Mouse (Mus musculus): Measurements from ENCODE around the gene Tbc1d13. TPM values are rescaled to one million over a fixed set of nuclear protein-coding genes. Genes with fewer than 3 reads are reported as not detected.
A peak's percentile ranks its signal among the peaks of the same experiment; 100 is the strongest.

The Tbc1d13 gene
- 11.0 and 14.1 TPM in 2 replicates for polyA plus RNA-seq (2014; fragmentation: Nextera tagmentation; extraction: Ambion mirVana)

GRCm38 (mm10) chr2:30133613-30134377 is at the start of gene Tbc1d13:
TSS of gene Tbc1d13 (plus strand) at chr2:30133746.
- Histone ChIP-seq H3K9ac (replicated peaks; ENCODE audit: low read length) (peak within 1 kb of the TSS; percentile 82), H3K4me1 (ENCODE audit: control insufficient read depth, insufficient read depth, low read length) (no peaks in the 10 kb centered on the region), H3K4me3 (ENCODE audit: low read depth, low read length) (peak within 1 kb of the TSS; percentile 83), H3K36me3 (replicated peaks; ENCODE audit: control insufficient read depth, insufficient read depth, low read depth, low read length) (no peaks in the 10 kb centered on the region; the same call in 1 of the 2 replicates), H3K9me3 (replicated peaks; ENCODE audit: control insufficient read depth, low read length) (no peaks in the 10 kb centered on the region), H3K4me2 (ENCODE audit: low read depth, low read length) (peak within 1 kb of the TSS; percentile 90), H3K27ac (replicated peaks; ENCODE audit: low read depth, low read length) (peak within 1 kb of the TSS; percentile 67), H3K27me3 (ENCODE audit: control insufficient read depth, insufficient read depth, low read length) (no peaks in the 10 kb centered on the region)
- DNase-seq (ENCODE audit: low spot score) = peak; percentile 96
- WGBS = 1% methylated on average over 39 of the region's 46 CpGs
- ATAC-seq (replicated peaks; ENCODE audit: insufficient number of reproducible peaks, low FRiP score, low TSS enrichment, low read depth) = peak; percentile 89

GRCm38 (mm10) chr2:30084113-30084512 is 49.4 kb upstream of the Tbc1d13 start:
- H3K36me3 ChIP-seq (replicated peaks; ENCODE audit: control insufficient read depth, insufficient read depth, low read depth, low read length) = no peaks in the 10 kb centered on the region

GRCm38 (mm10) chr2:30084632-30085031 is 48.9 kb upstream of the Tbc1d13 start:
- DNase-seq (ENCODE audit: low spot score) = peak; percentile 38
- WGBS = 6% methylated on average over 12 of the region's 12 CpGs

More at GRCm38 (mm10) chr2:30084113-30084512, 49.4 kb upstream of the Tbc1d13 start:
- ATAC-seq (replicated peaks; ENCODE audit: insufficient number of reproducible peaks, low FRiP score, low TSS enrichment, low read depth) (no peak), DNase-seq (ENCODE audit: low spot score) (no peak)
- no peaks in the 10 kb centered on the region for H3K9me3 ChIP-seq (replicated peaks; ENCODE audit: control insufficient read depth, low read length)
- no peak overlapping the region for H3K9ac ChIP-seq (replicated peaks; ENCODE audit: low read length)
- no peaks in the 10 kb centered on the region for H3K4me1 ChIP-seq (ENCODE audit: control insufficient read depth, insufficient read depth, low read length)
- no peak overlapping the region for H3K4me3 ChIP-seq (ENCODE audit: low read depth, low read length)
- 59% methylated on average over 5 of the region's 5 CpGs for WGBS
- no peak overlapping the region for H3K27ac ChIP-seq (replicated peaks; ENCODE audit: low read depth, low read length)
- no peak overlapping the region for H3K4me2 ChIP-seq (ENCODE audit: low read depth, low read length)
- no peaks in the 10 kb centered on the region for H3K27me3 ChIP-seq (ENCODE audit: control insufficient read depth, insufficient read depth, low read length)

GRCm38 (mm10) chr2:30087310-30087709 is 46.2 kb upstream of the Tbc1d13 start:
- no peak overlapping the region for H3K9ac ChIP-seq (replicated peaks; ENCODE audit: low read length)
- WGBS = 92% methylated on average over 4 of the region's 4 CpGs
- ATAC-seq (replicated peaks; ENCODE audit: insufficient number of reproducible peaks, low FRiP score, low TSS enrichment, low read depth) (no peak), DNase-seq (ENCODE audit: low spot score) (no peak)
- H3K27ac ChIP-seq (replicated peaks; ENCODE audit: low read depth, low read length) = no peak overlapping the region
- H3K27me3 ChIP-seq (ENCODE audit: control insufficient read depth, insufficient read depth, low read length) = no peaks in the 10 kb centered on the region
- no peaks in the 10 kb centered on the region for H3K4me1 ChIP-seq (ENCODE audit: control insufficient read depth, insufficient read depth, low read length)
- H3K36me3 ChIP-seq (replicated peaks; ENCODE audit: control insufficient read depth, insufficient read depth, low read depth, low read length) = no peaks in the 10 kb centered on the region; the same call in 1 of the 2 replicates
- H3K9me3 ChIP-seq (replicated peaks; ENCODE audit: control insufficient read depth, low read length) = no peaks in the 10 kb centered on the region
- H3K4me2 ChIP-seq (ENCODE audit: low read depth, low read length) = no peak overlapping the region
- no peak overlapping the region for H3K4me3 ChIP-seq (ENCODE audit: low read depth, low read length)

More at GRCm38 (mm10) chr2:30084632-30085031, 48.9 kb upstream of the Tbc1d13 start:
- Histone ChIP-seq H3K4me1 (ENCODE audit: control insufficient read depth, insufficient read depth, low read length) (no peaks in the 10 kb centered on the region), H3K4me3 (ENCODE audit: low read depth, low read length) (no peak overlapping the region), H3K27me3 (ENCODE audit: control insufficient read depth, insufficient read depth, low read length) (no peaks in the 10 kb centered on the region), H3K36me3 (replicated peaks; ENCODE audit: control insufficient read depth, insufficient read depth, low read depth, low read length) (no peaks in the 10 kb centered on the region), H3K4me2 (ENCODE audit: low read depth, low read length) (peak overlapping the region; percentile 28), H3K27ac (replicated peaks; ENCODE audit: low read depth, low read length) (no peak overlapping the region), H3K9ac (replicated peaks; ENCODE audit: low read length) (peak overlapping the region; percentile 34), H3K9me3 (replicated peaks; ENCODE audit: control insufficient read depth, low read length) (no peaks in the 10 kb centered on the region)
- ATAC-seq (replicated peaks; ENCODE audit: insufficient number of reproducible peaks, low FRiP score, low TSS enrichment, low read depth) = peak; percentile 60; the same call in 1 of the 2 replicates

GRCm38 (mm10) chr2:30091521-30091920 is 42.0 kb upstream of the Tbc1d13 start:
- Histone ChIP-seq H3K9ac (replicated peaks; ENCODE audit: low read length) (no peak overlapping the region), H3K9me3 (replicated peaks; ENCODE audit: control insufficient read depth, low read length) (no peaks in the 10 kb centered on the region), H3K4me2 (ENCODE audit: low read depth, low read length) (no peak overlapping the region), H3K4me3 (ENCODE audit: low read depth, low read length) (no peak overlapping the region), H3K27me3 (ENCODE audit: control insufficient read depth, insufficient read depth, low read length) (no peaks in the 10 kb centered on the region), H3K27ac (replicated peaks; ENCODE audit: low read depth, low read length) (no peak overlapping the region), H3K36me3 (replicated peaks; ENCODE audit: control insufficient read depth, insufficient read depth, low read depth, low read length) (no peaks in the 10 kb centered on the region; the same call in 1 of the 2 replicates), H3K4me1 (ENCODE audit: control insufficient read depth, insufficient read depth, low read length) (no peaks in the 10 kb centered on the region)
- no peak for DNase-seq (ENCODE audit: low spot score)
- ATAC-seq (replicated peaks; ENCODE audit: insufficient number of reproducible peaks, low FRiP score, low TSS enrichment, low read depth) = no peak
- WGBS = 97% methylated on average over 12 of the region's 12 CpGs

GRCm38 (mm10) chr2:30092280-30092918 is 41.1 kb upstream of the Tbc1d13 start:
- H3K9me3 ChIP-seq (replicated peaks; ENCODE audit: control insufficient read depth, low read length) = no peaks in the 10 kb centered on the region
- DNase-seq (ENCODE audit: low spot score) = no peak
- no peaks in the 10 kb centered on the region for H3K4me1 ChIP-seq (ENCODE audit: control insufficient read depth, insufficient read depth, low read length)
- peak overlapping the region; percentile 66; the same call in 1 of the 2 replicates for H3K4me2 ChIP-seq (ENCODE audit: low read depth, low read length)
- H3K36me3 ChIP-seq (replicated peaks; ENCODE audit: control insufficient read depth, insufficient read depth, low read depth, low read length) = no peaks in the 10 kb centered on the region; the same call in 1 of the 2 replicates
- H3K4me3 ChIP-seq (ENCODE audit: low read depth, low read length) = peak overlapping the region; percentile 70; the same call in 1 of the 2 replicates
- no peaks in the 10 kb centered on the region for H3K27me3 ChIP-seq (ENCODE audit: control insufficient read depth, insufficient read depth, low read length)
- no peak overlapping the region for H3K27ac ChIP-seq (replicated peaks; ENCODE audit: low read depth, low read length)
- WGBS = 48% methylated on average over 6 of the region's 6 CpGs
- 0 out of 2 replicates have a peak overlapping the region, but pooled peaks have one; percentile 68 for H3K9ac ChIP-seq (replicated peaks; ENCODE audit: low read length)
- no peak for ATAC-seq (replicated peaks; ENCODE audit: insufficient number of reproducible peaks, low FRiP score, low TSS enrichment, low read depth)

GRCm38 (mm10) chr2:30093471-30094207 is 39.9 kb upstream of the Tbc1d13 start, which contains the start of gene Zdhhc12:
TSS of gene Zdhhc12 (minus strand) at chr2:30093648.
- H3K27ac ChIP-seq (replicated peaks; ENCODE audit: low read depth, low read length) = 0 out of 2 replicates have a peak within 1 kb of the TSS, but pooled peaks have one; percentile 10
- peak within 1 kb of the TSS; percentile 68 for H3K9ac ChIP-seq (replicated peaks; ENCODE audit: low read length)
- H3K4me2 ChIP-seq (ENCODE audit: low read depth, low read length) = peak within 1 kb of the TSS; percentile 66
- H3K4me3 ChIP-seq (ENCODE audit: low read depth, low read length) = peak within 1 kb of the TSS; percentile 70
- no peaks in the 10 kb centered on the region; the same call in 1 of the 2 replicates for H3K36me3 ChIP-seq (replicated peaks; ENCODE audit: control insufficient read depth, insufficient read depth, low read depth, low read length)
- peak; percentile 90 for ATAC-seq (replicated peaks; ENCODE audit: insufficient number of reproducible peaks, low FRiP score, low TSS enrichment, low read depth)
- no peaks in the 10 kb centered on the region for H3K4me1 ChIP-seq (ENCODE audit: control insufficient read depth, insufficient read depth, low read length)
- no peaks in the 10 kb centered on the region for H3K9me3 ChIP-seq (replicated peaks; ENCODE audit: control insufficient read depth, low read length)
- under 1% methylated on average over 50 of the region's 51 CpGs for WGBS
- peak; percentile 95 for DNase-seq (ENCODE audit: low spot score)
- H3K27me3 ChIP-seq (ENCODE audit: control insufficient read depth, insufficient read depth, low read length) = no peaks in the 10 kb centered on the region
